Mouse (Mus musculus) brain, embryonic 14.5 days (tissue): ENCODE data around the gene Aldh3b3.

Experiments
- CTCF ChIP-seq: fragments of 200-500 bp; IDR thresholded peaks from 2 replicates; pipeline ENCODE4 v1.5.1; 2012; ENCODE audit warnings: inconsistent platforms, mild to moderate bottlenecking, moderate library complexity, borderline replicate concordance; ENCODE audit not compliant: insufficient read depth, insufficient read length; ENCODE audit errors: extremely low read depth
- POLR2A ChIP-seq: fragments of 200-500 bp; IDR thresholded peaks from 2 replicates; pipeline ENCODE4 v1.6.1; 2012; ENCODE audit warnings: mild to moderate bottlenecking, inconsistent platforms, borderline replicate concordance; ENCODE audit not compliant: poor library complexity, insufficient read depth, insufficient read length, severe bottlenecking; ENCODE audit errors: extremely low read depth

GRCm38 (mm10) chr19:3924868-3925267 lies 33.6 kb upstream of the Aldh3b3 start:
- no peak for TF ChIP-seq CTCF
- no peak for TF ChIP-seq POLR2A
